Mouse (Mus musculus): ENCODE measurements around the gene Cttnbp2.

DNA sequence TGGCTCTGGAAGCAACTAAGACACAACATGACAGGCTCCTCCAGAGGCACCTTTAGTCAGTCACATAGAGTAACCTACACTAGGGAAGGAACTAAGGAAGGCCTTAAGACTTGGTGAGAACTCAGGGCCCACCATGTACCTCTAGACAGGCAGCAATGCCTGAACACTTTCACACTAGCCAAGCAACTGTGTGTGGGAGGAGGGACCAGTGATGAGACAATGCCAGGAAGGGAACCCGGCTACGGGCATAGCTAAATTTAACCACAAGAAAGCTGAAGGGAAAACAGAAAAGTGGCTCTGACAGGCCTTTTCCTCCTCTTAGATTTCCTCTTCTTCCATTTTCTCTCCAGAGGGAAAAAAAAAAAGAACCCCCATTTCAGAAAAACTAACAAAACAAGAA lies 6.6 kb downstream of the Cttnbp2 start:
- no peak for TF ChIP-seq POLR2A (IDR thresholded peaks at IDR 0.05; ENCODE audit: low read depth, low read length)
- no peak for TF ChIP-seq CTCF (IDR thresholded peaks at IDR 0.05; ENCODE audit: borderline replicate concordance, insufficient read depth, low read length)
